Mouse (Mus musculus) neural tube, embryonic 12.5 days (tissue): Measurements from ENCODE around the gene Megf6. TPM values are rescaled to one million over a fixed set of nuclear protein-coding genes. Genes with fewer than 3 reads are reported as not detected.

ENCODE experiments used
- ATAC-seq: fragments of 200-750 bp; cut with Nextera tagmentation; 2 replicates; pipeline ENCODE4 v1.8.0; 2017; ENCODE audit warnings: low read depth, mild to moderate bottlenecking, moderate TSS enrichment, moderate library complexity; ENCODE audit not compliant: low FRiP score
- H3K27ac ChIP-seq: fragments of 300-500 bp; sonication (generic); 2 replicates; pipeline ENCODE4 v1.5.1; 2016
- H3K27me3 ChIP-seq: fragments of 300-500 bp; sonication (generic); replicated peaks from 2 replicates; pipeline ENCODE4 v1.6.1; 2016; ENCODE audit warnings: mild to moderate bottlenecking
- H3K36me3 ChIP-seq: fragments of 300-500 bp; sonication (generic); 2 replicates; pipeline ENCODE4 v1.6.1; 2016; ENCODE audit warnings: mild to moderate bottlenecking
- H3K4me1 ChIP-seq: fragments of 300-500 bp; sonication (generic); 2 replicates; pipeline ENCODE4 v1.6.1; 2016
- H3K4me2 ChIP-seq: fragments of 300-500 bp; sonication (generic); replicated peaks from 2 replicates; pipeline ENCODE4 v1.6.1; 2016; ENCODE audit warnings: mild to moderate bottlenecking
- H3K4me3 ChIP-seq: fragments of 300-500 bp; sonication (generic); 2 replicates; pipeline ENCODE4 v1.5.1; 2016
- H3K9ac ChIP-seq: fragments of 300-500 bp; sonication (generic); 2 replicates; pipeline ENCODE4 v1.6.1; 2016; ENCODE audit warnings: mild to moderate bottlenecking
- H3K9me3 ChIP-seq: fragments of 300-500 bp; sonication (generic); 2 replicates; pipeline ENCODE4 v1.6.1; 2016; ENCODE audit warnings: mild to moderate bottlenecking
- WGBS: fragments of 180-500 bp; shearing (Covaris S2); methylation state at CpG from one replicate; pipeline ENCODE4 v1.1.7; 2016; 5-methylcytosine and 5-hydroxymethylcytosine counted together
- polyA plus RNA-seq: library from polyadenylated mRNA; unstranded; fragments of >200 nt; fragmentation: Nextera tagmentation; extraction: Ambion mirVana; gene quantifications from 2 replicates; pipeline ENCODE4 v1.2.1, GENCODE M21; 2016

Megf6 gene
- polyA plus RNA-seq, 1 experiment from 2014 or later: 17.7 TPM

GRCm38 (mm10) chr4:154160538-154161390, 9.8 kb upstream of the Megf6 start, which contains the start of gene Tprgl:
Gene Tprgl (minus strand): TSS chr4:154160666.
- peak; percentile 96 for ATAC-seq
- peaks cover 23% of the 10 kb centered on the region for H3K4me1 ChIP-seq
- WGBS: under 1% methylated on average over 75 of the region's 75 CpGs

GRCm38 (mm10) chr4:154163296-154163695, 7.2 kb upstream of the Megf6 start:
- WGBS: 12% methylated on average over 7 of the region's 7 CpGs
- Histone ChIP-seq H3K36me3 (peaks cover 6% of the 10 kb centered on the region), H3K9ac (no peak overlapping the region), H3K27me3 (peaks cover under 1% of the 10 kb centered on the region; the same call in 1 of the 2 replicates), H3K27ac (no peak overlapping the region), H3K4me3 (no peak overlapping the region), H3K9me3 (no peaks in the 10 kb centered on the region), H3K4me1 (peaks cover 23% of the 10 kb centered on the region), H3K4me2 (no peak overlapping the region)
- no peak for ATAC-seq

More at GRCm38 (mm10) chr4:154160538-154161390, 9.8 kb upstream of the Megf6 start, which contains the start of gene Tprgl:
- Histone ChIP-seq H3K4me2 (peak within 1 kb of the TSS; percentile 91), H3K36me3 (peaks cover 31% of the 10 kb centered on the region), H3K27me3 (no peaks in the 10 kb centered on the region), H3K4me3 (peak within 1 kb of the TSS; percentile 89), H3K9me3 (no peaks in the 10 kb centered on the region), H3K9ac (peak within 1 kb of the TSS; percentile 76), H3K27ac (peak within 1 kb of the TSS; percentile 50; the same call in 1 of the 2 replicates)

GRCm38 (mm10) chr4:154167053-154167452, 3.5 kb upstream of the Megf6 start:
- no peak for ATAC-seq
- Histone ChIP-seq H3K4me3 (no peak overlapping the region), H3K27ac (no peak overlapping the region)

GRCm38 (mm10) chr4:154170021-154170420, 509 bp upstream of the Megf6 start:
- Histone ChIP-seq H3K4me3 (peak overlapping the region; percentile 58), H3K9me3 (no peaks in the 10 kb centered on the region), H3K4me2 (peak overlapping the region; percentile 98), H3K27me3 (peaks cover 51% of the 10 kb centered on the region), H3K36me3 (no peaks in the 10 kb centered on the region), H3K9ac (no peak overlapping the region), H3K4me1 (peaks cover 34% of the 10 kb centered on the region), H3K27ac (no peak overlapping the region)
- WGBS: under 1% methylated on average over 15 of the region's 15 CpGs
- peak; percentile 39 for ATAC-seq

More at GRCm38 (mm10) chr4:154167053-154167452, 3.5 kb upstream of the Megf6 start:
- WGBS: 33% methylated on average over 5 of the region's 5 CpGs
- Histone ChIP-seq H3K9me3 (no peaks in the 10 kb centered on the region), H3K36me3 (no peaks in the 10 kb centered on the region), H3K4me1 (peaks cover 22% of the 10 kb centered on the region), H3K27me3 (peaks cover 35% of the 10 kb centered on the region), H3K9ac (no peak overlapping the region), H3K4me2 (no peak overlapping the region)

- H3K9ac ChIP-seq: peak overlapping the region; percentile 61
- ATAC-seq: peak; percentile 42
- no peaks in the 10 kb centered on the region for H3K36me3 ChIP-seq
- peak overlapping the region; percentile 58 for H3K4me3 ChIP-seq
- H3K27ac ChIP-seq: no peak overlapping the region
- H3K4me2 ChIP-seq: peak overlapping the region; percentile 98
- no peaks in the 10 kb centered on the region for H3K9me3 ChIP-seq
- WGBS: under 1% methylated on average over 37 of the region's 37 CpGs
- peaks cover 51% of the 10 kb centered on the region for H3K27me3 ChIP-seq
- H3K4me1 ChIP-seq: peaks cover 37% of the 10 kb centered on the region
These were observed 811 bp downstream of the Megf6 start for GRCm38 (mm10) chr4:154171151-154171930.

- H3K9ac ChIP-seq: peak overlapping the region; percentile 61; the same call in 1 of the 2 replicates
- no peak for ATAC-seq
- H3K4me1 ChIP-seq: peaks cover 37% of the 10 kb centered on the region
- H3K27ac ChIP-seq: no peak overlapping the region
- H3K4me2 ChIP-seq: peak overlapping the region; percentile 98
- peak overlapping the region; percentile 58 for H3K4me3 ChIP-seq
- H3K36me3 ChIP-seq: no peaks in the 10 kb centered on the region
- no peaks in the 10 kb centered on the region for H3K9me3 ChIP-seq
- peaks cover 51% of the 10 kb centered on the region for H3K27me3 ChIP-seq
- 36% methylated on average over 13 of the region's 13 CpGs for WGBS
These were observed 1.5 kb downstream of the Megf6 start for GRCm38 (mm10) chr4:154171931-154172604.

GRCm38 (mm10) chr4:154177257-154177656, 6.7 kb downstream of the Megf6 start:
- ATAC-seq: no peak
- peaks cover 13% of the 10 kb centered on the region for H3K4me1 ChIP-seq
- 0 out of 2 replicates have a peak, but pooled peaks cover 2% of the 10 kb centered on the region for H3K36me3 ChIP-seq
- WGBS: 66% methylated on average over 8 of the region's 8 CpGs
- peaks cover 14% of the 10 kb centered on the region; the same call in 1 of the 2 replicates for H3K27me3 ChIP-seq
- H3K9me3 ChIP-seq: no peaks in the 10 kb centered on the region
- H3K9ac ChIP-seq: no peak overlapping the region
- no peak overlapping the region for H3K27ac ChIP-seq
- H3K4me2 ChIP-seq: no peak overlapping the region
- no peak overlapping the region for H3K4me3 ChIP-seq

GRCm38 (mm10) chr4:154181001-154181400, 10.5 kb downstream of the Megf6 start:
- Histone ChIP-seq H3K27me3 (no peaks in the 10 kb centered on the region), H3K27ac (no peak overlapping the region), H3K36me3 (peaks cover 6% of the 10 kb centered on the region; the same call in 1 of the 2 replicates), H3K4me1 (no peaks in the 10 kb centered on the region; the same call in 1 of the 2 replicates), H3K9me3 (no peaks in the 10 kb centered on the region), H3K4me3 (no peak overlapping the region), H3K9ac (no peak overlapping the region), H3K4me2 (no peak overlapping the region)
- 92% methylated on average over 7 of the region's 7 CpGs for WGBS
- no peak for ATAC-seq

- no peaks in the 10 kb centered on the region for H3K9me3 ChIP-seq
- 84% methylated on average over 5 of the region's 5 CpGs for WGBS
- H3K27ac ChIP-seq: no peak overlapping the region
- H3K4me3 ChIP-seq: no peak overlapping the region
- H3K36me3 ChIP-seq: peaks cover 3% of the 10 kb centered on the region; the same call in 1 of the 2 replicates
- H3K4me1 ChIP-seq: no peaks in the 10 kb centered on the region
- H3K27me3 ChIP-seq: no peaks in the 10 kb centered on the region
- no peak overlapping the region for H3K9ac ChIP-seq
- no peak for ATAC-seq
- H3K4me2 ChIP-seq: no peak overlapping the region
These were observed 13.0 kb downstream of the Megf6 start for GRCm38 (mm10) chr4:154183566-154183965.

GRCm38 (mm10) chr4:154185001-154185400, 14.5 kb downstream of the Megf6 start:
- Histone ChIP-seq H3K4me1 (no peaks in the 10 kb centered on the region), H3K4me3 (no peak overlapping the region), H3K27ac (no peak overlapping the region), H3K4me2 (no peak overlapping the region), H3K9me3 (no peaks in the 10 kb centered on the region), H3K27me3 (no peaks in the 10 kb centered on the region), H3K36me3 (peaks cover 3% of the 10 kb centered on the region; the same call in 1 of the 2 replicates), H3K9ac (no peak overlapping the region)
- WGBS: 79% methylated on average over 5 of the region's 5 CpGs
- ATAC-seq: no peak

- H3K27ac ChIP-seq: no peak overlapping the region
- H3K36me3 ChIP-seq: peaks cover 3% of the 10 kb centered on the region; the same call in 1 of the 2 replicates
- no peaks in the 10 kb centered on the region for H3K9me3 ChIP-seq
- H3K9ac ChIP-seq: no peak overlapping the region
- WGBS: 73% methylated on average over 11 of the region's 11 CpGs
- H3K4me2 ChIP-seq: no peak overlapping the region
- no peak for ATAC-seq
- H3K27me3 ChIP-seq: no peaks in the 10 kb centered on the region
- H3K4me1 ChIP-seq: no peaks in the 10 kb centered on the region
- no peak overlapping the region for H3K4me3 ChIP-seq
These were observed 15.5 kb downstream of the Megf6 start for GRCm38 (mm10) chr4:154186002-154186537.
